Mouse (Mus musculus): ENCODE results near the gene Neurl4.

The Neurl4 gene

DNA sequence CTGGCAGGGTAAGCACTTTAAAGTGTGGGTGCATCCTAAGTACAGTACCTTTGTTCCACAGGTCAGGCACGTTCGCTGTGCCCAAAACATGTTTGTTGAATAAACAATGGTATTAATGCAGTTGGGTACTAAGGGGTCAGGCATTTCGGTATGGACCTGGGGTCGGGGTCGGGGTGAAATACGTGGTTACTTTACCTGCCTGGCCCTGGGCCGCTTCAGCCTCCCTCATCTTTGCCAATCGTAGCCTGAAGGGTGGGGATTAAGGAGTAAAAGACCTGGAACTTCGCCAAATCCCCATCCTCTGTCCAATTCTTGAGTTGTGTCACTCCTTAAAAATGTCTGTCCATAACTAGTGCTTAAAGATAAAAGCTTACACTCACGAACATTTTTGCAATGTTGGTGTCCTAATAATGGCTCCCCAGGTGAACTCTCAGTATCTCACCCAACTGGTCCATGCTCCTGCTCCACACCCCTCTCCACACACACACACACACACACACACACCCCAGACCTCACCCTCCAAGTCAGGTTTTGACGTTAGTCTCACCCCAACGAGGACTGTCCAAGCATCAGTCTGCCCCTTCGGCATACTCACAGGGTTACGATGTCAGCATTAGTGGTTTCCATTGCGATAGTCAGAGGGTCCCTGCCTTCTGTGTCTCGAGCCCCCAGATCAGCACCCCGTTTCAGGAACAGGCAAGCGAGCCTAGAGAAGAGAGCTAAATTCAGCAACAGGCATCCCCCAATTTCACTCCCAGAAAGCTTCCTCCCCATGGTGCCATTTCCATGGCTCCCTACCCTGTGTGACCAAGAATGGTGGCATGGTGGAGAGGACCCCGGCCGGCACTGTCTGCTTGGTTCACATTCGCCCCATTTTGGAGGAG, 18.8 kb upstream of the Neurl4 start:
- DNase-seq, result no peak

DNA sequence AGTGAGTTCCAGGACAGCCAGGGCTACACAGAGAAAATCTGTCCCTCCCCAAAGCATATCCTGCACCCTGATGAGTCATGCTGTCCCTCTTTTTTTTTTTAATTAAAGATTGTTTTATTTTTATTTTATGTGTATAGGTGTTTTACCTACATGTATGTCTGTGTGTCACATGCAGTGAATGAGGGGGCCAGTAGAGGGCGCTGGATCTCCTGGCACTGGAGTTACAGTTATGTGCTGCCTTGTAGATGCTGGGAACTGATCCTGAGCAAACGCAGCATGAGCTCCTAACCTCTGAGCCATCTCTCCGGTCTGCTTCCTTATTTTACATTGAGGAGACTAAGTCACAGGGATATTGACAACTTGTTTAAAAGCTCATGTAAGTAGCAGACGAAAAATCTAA, 17.8 kb upstream of the Neurl4 start:
- DNase-seq, result peak; percentile 80

DNA sequence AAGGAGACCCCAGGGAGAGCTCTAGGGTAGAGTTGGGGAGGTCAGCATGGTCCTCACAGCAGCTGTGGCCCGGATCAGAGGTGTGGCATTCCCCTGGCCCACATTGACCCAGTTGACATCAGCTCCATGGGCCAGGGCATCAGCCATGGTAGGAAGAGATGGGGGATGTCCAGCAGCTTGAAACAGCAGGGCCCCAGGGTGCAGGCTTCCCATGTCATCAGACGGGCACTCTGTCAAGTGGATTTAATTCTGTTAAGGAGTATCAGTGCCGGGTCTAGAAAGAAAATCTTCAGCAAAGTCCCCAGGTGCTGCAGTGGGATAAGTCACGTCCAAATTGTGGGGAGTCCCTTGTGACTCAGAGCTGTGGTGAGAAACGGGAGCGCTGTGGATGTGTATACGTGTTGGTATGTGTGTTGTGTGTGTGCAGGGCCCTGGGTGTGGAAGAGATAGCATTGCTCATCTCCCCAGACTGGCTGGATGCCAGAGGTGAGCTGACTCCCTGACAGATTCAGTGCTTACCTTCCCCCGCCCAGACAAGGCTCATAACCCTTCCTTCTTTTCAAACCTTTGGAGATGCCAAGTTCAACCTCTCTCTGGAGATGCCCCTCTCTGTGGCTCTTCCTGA, 17.2 kb upstream of the Neurl4 start:
- no peak for DNase-seq

DNA sequence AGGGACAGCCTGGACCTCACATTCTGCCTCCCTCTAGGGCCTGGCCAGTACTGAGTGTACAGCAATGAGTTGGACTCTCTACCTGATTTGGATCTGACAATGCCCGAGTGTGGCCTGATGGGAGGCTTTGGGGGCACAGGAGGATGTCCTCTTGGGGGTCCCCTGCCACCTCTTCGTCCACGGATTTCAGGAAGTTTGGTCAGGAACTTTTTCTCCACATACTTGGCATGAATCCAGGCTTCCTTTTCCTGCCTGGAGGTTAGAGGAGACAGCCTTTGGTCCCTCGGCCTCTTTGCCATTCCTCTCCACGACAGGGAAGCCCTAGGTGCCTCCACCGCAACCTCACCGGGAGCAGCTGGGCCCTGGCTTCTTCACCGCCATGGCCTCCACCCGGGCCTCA, 16.6 kb upstream of the Neurl4 start:
- DNase-seq, result no peak

DNA sequence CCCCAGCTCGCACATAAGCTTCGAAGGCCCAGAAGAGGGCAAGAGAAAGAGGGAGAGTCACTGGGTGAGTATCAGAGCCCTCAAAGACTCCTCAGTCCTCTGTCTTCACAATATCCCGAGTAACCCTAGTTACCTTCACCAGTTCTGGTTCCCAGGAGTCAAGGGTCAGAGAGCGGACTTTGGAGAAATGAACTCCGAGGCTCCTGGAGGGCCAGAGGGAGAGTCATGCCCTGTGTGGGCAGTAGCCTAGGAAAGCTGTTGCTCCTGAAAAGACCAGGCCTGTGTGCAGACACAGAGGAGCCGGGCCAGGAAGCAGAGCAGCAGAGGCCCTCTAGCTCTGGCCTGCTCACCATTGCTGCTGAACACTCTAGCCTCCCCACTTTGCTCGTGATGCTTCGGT, 16.2 kb upstream of the Neurl4 start:
- DNase-seq, result no peak

DNA sequence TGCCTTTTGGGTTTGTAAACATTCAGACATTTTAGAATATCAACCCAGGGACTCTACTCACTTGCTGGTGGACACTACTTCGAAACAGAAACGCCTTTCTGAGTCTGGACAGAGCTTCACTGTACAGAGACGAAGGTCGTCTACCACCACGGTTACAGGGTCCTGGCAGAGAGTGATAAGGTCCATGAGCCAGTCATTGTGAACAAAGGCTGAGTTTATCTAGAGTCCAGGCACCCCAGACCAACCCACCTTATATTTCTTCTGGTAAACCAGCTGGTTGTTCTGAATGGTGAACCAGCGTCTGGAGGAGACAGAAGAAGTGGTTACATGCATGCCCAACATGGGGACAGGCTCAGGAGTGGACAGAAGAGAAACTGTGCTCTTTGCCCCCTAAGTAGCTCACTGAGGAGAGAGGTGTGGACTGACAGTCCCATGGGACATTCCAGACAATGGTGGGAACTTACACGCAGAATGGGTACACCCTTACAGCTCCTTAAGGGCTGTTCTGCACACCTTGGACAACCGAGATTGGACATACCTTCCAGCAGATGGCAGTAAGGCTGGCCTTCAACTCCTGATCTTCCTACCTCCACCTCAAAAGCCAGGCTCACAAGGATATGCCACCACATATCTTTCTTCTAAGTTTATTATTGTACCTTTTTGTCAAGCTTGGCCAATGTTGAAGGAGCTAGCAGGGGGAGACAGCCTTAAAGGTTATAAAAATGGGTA, 13.8 kb upstream of the Neurl4 start:
- DNase-seq, result no peak

DNA sequence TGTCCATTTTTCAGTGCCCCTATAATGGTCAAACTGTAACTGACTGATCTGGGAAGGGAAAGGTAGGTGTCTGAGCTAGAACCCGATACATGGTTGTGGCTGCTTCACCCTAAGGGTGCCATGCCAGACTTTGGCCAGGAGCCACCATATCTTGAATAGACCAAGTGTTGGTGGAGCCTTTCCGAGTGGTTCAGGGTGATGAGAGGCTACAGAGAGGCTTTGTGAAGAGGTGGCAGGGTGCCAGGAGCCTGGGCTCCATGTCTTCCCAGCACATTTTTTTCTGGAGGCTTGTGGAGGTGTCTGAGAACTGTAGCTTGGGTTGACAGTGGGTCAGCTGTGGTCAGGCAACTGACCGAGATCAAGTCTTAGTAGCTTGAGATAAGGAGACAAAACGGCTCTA, 9.4 kb upstream of the Neurl4 start:
- DNase-seq, result no peak

DNA sequence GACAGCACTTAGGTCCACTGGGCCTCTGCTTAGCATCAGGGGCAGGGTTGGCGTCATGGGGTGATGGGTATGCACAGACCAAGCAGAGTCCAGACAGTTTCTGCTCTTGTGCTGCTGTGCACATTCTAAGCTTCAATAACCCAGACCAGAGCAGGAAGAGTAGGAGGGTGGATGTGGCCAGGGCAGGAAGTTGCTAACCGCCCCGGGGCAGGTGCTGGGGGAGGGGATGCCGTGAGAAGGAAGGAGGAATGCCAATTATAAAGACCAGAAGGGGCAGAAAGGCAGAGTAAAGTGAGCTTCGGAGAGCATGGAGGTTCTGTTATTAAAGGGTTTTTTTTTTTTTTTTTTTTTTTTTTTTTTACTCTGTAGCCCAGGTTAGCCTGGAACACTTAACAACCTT, 6.2 kb upstream of the Neurl4 start:
- DNase-seq, result peak; percentile 93

DNA sequence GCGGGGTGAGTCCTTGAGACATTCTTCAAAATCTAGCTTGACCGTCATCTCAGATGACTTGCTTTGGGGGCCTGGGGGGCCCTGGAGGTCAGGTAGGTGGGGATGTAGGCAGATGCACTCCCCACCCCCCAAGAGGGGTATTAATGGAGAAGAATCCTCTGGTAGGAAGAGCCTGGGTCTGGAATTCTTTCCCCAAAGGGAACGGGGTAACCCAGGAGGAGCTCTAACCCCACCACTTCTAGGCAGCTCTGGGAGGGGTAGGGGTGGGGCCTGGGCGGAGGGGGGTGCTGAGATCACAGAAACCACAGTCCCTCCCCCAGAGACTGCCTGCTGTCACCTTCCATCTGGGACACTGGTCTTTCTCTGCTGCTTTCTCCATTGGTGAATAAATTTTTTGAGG, 5.6 kb upstream of the Neurl4 start, which contains the start of gene Acap1:
Acap1 (minus strand) TSS at position 249 of the 400 bp plus-strand sequence.
- peak; percentile 85 for DNase-seq

DNA sequence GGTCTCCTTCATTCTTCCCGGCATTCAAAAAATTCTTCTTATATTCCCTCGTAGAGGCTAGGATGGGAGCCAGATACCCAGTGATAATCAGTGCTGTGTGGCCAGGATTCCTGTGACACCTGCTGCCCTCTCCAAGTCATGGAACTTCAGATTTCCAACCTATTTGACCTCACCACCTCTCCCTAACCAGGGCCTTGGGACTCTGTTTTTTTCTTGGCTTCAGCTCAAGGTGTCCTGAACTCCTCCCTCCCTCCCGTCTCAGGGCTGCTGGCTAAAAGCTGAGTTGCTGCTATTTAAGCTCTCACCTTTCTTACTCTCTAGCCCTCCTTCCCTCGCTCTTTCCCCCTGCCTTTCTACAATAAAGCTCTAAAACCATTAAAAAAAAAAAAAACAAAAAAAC, 1.0 kb upstream of the Neurl4 start:
- DNase-seq, result peak; percentile 35

DNA sequence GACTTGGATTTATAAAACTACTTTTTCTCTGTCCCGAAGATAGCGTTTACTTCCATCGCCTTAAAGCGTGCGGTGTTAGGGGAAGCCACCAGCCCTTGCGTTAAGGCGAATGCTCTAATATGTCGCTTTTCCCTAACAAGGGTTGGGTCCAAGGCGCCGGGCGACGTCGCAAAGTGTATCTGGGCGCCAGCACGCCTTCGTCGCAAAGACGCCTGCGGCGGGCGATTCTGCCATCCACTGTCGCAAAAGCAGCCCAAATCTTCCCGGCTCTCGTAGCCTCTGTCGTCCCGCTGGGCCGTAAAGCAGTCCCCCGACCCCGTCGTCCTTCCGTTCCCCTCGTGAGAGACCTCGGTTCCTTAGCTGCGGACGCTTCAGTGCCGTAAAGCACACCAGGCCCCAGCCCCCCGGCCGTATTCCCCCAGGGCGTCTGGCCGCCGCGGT, 554 bp downstream of the Neurl4 start:
- peak; percentile 96 for DNase-seq

DNA sequence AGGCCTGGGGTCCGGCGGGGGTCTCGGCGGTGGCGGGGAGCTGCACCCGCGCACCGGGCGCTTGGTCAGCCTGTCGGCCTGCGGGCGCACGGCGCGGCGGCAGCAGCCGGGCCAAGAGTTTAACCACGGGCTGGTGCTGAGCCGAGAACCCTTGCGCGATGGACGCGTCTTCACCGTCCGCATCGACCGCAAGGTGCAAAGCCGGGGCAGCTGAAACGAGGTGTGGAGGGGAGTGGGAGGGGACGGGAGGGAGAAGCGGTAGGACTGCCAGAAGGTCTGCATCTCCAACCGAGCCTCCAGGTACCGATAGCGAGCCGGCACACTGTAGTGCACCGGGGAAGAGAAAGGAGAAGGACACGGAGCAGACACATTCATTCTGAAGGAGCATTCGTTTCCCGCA, 1.1 kb downstream of the Neurl4 start:
- no peak for DNase-seq

DNA sequence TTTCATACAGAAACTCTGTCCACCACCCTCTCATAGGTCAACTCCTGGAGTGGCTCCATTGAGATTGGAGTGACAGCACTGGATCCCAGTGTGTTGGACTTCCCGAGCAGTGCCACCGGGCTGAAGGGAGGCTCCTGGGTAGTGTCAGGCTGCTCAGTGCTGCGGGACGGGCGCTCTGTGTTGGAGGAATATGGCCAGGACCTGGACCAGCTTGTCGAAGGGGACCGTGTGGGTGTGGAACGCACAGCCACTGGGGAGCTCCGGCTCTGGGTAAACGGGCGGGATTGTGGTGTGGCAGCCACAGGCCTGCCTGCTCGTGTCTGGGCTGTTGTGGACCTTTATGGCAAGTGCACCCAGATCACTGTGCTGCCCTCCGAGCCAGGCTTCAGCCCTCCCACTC, 2.1 kb downstream of the Neurl4 start:
- DNase-seq, result no peak

DNA sequence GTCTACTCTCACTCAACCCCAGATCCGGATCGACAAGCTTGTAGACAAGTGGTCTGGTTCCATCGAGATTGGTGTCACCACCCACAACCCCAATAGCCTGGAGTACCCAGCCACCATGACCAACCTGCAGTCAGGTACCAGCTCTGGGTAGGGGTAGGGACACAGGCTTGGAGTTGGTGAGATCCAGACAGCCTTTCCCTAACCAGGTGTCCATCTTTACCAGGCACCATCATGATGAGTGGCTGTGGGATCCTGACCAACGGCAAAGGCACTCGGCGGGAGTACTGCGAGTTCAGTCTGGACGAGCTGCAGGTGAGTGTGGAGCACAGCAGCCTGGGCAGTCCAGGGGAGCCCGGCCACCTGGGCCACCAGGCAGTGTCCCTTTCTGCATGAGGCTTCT, 3.4 kb downstream of the Neurl4 start:
- no peak for DNase-seq

DNA sequence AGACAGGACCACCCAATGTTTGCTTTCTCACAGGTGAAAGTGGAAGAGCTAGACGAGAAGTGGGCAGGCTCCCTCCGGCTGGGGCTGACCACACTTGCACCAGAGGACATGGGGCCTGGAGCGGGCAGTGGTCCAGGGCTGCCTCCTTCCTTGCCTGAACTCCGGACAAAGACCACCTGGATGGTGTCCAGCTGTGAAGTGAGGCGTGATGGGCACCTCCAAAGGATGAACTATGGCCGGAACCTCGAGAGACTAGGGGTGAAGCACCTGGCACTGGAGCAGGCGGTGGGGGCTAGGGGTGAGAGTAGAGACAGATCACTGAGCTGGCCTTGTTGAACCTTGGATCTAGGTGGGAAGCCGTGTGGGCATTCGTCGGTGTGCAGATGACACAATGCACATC, 7.8 kb downstream of the Neurl4 start:
- DNase-seq, result no peak

DNA sequence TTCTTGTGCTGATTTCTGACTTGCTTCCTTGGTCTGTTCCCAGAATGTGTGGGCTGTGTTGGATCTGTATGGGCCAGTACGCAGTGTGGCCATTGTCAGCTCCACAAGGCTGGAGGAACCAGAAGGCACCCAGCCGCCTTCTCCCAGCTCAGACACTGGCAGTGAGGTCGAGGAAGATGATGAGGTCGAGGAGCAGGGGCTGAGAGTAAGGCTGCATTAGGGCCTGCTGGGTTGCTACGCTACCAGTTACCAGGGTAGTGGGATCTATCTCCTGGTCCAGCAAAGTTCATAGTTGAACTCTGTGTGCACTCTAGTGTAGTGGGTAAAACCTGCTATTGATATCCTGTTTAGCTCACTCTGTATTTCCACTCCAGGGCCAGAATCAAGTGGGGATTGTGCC, 8.3 kb downstream of the Neurl4 start:
- DNase-seq, result no peak

DNA sequence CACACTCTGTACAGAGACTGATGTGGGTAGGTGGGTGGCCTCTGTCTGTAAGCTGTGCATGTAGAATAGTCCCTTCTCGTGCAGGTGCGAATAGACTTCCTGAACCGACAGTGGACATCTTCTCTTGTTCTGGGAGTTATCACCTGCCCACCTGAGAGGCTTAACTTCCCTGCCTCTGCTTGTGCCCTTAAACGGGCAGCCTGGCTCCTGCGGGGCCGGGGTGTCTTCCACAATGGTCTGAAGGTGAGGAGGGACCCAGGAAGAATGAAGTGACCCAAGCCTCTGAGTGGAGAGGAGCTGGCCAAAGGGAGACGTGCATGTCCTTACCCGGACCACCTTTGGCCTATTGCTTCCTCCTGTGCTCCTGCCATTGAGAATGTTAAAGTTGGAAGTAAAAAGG, 9.3 kb downstream of the Neurl4 start:
- no peak for DNase-seq

DNA sequence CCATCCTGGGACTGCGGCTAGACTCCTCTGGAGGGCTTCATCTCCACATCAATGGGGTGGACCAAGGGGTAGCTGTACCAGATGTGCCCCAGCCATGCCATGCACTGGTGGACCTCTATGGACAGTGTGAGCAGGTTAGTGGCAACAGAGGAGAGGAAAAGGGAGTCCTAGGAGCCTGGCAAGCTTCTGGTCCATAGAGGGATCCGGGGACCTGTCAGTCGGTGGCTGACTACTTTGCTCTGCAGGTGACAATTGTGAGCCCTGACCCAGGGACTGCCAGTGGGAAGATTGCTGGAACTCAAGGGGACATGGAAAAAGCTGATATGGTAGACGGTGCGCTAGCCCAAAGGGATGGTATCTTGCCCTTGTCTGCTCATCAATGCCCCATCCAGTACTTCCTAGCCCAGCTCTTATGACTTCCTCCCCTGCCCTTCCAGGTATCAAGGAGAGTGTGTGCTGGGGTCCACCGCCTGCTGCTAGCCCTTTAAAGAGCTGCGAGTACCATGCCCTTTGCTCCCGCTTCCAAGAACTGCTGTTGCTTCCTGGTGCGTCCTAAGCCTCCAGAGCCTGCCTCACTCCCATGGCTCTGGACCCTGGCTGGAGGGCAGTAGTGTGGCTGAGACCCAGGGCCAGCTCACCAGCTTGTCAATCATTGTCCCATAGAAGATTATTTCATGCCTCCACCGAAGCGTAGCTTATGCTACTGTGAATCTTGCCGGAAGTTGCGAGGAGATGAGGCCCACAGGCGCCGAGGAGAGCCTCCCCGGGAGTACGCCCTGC, 10.1 kb downstream of the Neurl4 start:
- no peak for DNase-seq

DNA sequence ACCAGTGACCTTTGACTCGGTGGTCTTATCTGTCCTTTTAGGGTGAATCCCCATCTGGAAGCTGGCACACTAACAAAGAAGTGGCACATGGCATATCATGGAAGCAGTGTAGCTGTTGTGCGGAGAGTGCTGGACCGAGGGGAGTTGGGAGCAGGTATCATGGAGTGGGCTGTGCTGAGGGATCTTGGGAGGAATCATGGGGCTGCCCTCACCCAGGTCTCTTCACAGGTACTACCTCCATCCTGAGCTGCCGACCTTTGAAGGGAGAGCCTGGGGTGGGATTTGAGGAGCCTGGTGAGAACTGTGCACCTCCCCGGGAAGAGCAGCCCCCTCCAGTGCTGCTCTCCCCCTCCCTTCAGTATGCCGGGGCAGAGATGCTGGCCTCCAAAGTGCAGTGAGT, 10.8 kb downstream of the Neurl4 start:
- no peak for DNase-seq

DNA sequence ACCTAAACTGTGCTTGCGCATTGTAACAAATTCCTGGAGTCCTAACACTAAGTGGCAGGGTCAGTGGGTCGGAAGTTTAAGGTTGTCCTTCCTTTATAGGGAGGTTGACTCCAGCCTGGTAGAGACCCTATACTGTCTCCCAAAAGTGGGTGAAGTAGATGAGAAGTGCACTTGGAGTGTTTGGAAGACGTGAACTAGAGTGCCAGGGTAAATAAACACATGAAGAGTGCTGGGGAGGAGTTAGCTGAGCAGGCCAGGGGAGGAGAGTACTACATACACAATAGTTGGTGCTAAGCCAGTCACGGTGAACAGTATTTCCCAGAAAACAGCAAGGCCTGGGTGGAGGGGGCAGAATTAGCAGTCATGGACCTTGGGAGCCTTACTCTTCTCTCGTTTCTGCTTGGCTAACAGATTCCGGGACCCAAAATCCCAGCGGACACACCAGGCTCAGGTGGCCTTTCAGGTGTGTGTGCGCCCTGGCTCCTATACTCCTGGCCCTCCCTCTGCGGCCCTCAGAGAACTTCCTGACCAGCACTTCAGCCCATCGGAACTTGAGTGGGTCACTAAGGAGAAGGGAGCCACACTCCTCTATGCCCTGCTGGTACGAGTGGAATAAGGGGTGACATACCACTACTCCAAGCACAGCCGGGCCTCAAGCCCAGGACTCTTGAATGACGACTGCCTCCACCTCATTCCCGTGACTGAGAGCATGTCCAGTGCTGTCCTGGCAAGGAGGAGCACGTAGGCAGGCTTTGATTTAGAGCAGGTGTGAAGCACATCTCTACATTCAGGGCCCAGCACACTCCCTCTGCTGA, 12.1 kb downstream of the Neurl4 start:
- no peak for DNase-seq

DNA sequence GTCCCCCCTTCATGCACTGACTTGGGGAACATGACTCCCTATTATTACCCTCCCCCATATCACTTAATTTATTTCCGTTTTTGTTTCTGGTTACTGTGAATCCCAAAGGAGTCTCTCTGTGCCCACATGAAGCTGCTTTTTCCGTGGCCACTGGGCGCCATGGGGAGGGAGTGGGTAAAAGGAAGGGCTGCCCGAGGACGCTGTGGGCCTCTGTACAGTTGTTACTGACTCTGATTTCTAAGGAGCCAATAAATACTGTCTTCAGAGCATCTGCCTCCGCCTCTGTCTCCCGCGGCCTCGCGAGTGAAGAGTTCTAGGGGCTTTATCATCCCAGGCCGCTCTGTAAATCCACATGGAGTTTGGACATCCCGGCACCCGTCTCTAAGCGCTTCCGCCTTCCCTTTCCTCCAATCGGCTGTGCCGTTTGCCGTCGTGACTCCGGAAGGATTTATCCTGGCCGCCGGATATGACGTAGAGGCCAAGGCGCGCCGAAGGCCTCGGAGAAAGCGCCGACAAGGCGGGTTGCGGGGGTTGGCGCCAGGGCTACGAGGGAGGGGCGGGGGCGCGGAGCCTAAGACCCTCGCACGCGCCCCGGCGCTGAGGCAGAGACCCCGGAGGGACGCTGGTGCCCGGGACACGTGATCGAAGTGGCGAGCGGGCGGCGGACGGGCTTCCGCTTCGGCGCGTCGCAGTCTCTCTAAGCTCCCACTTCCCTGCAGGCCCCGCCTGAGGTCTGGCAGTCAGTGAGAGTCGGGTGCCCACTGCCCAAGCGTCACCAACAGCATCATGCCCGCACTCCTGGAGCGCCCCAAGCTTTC, 12.9 kb downstream of the Neurl4 start, which contains the start of gene Gps2:
Gps2 (plus strand) TSS at position 335 of the 818 bp plus-strand sequence.
- DNase-seq, result peak; percentile 92
